Comparison of ENCODE assay signal across 8 mouse cellular contexts in genomic region chr1:78217151-78218034, GRCm38 (mm10). TPM values are rescaled to one million over a fixed set of nuclear protein-coding genes. Genes with fewer than 3 reads are reported as not detected.
DNase-seq lines count a peak whose midpoint lies in the region; ATAC-seq and TF ChIP-seq lines count a peak whose summit lies in the region.

No protein-coding gene starts in this region.

- H3K4me2 ChIP-seq in lung, embryonic 14.5 days, result peak overlapping the region; percentile 91
- peak overlapping the region; percentile 99 for H3K4me2 ChIP-seq in heart, embryonic 16.5 days (ENCODE audit: low read depth, low read length)
- H3K4me2 ChIP-seq in liver, embryonic 14.5 days (ENCODE audit: low read depth), result peak overlapping the region; percentile 47
- H3K4me2 ChIP-seq in stomach, embryonic 16.5 days (ENCODE audit: low read depth, low read length), result peak overlapping the region; percentile 98

- no peak for TF ChIP-seq EP300 in liver, embryonic 14.5 days (IDR thresholded peaks at IDR 0.05; ENCODE audit: low read depth)

- peak; percentile 59 for DNase-seq in lung, embryonic 14.5 days
- DNase-seq in lung, postnatal 14 days, result no peak
- DNase-seq in embryo, embryonic 10.5 days (ENCODE audit: low spot score), result peak; percentile 56
- no peak for DNase-seq in liver, embryonic 14.5 days (ENCODE audit: low read depth in 3 of 3, low spot score in 3 of 3)
- no peak for DNase-seq in layer of hippocampus, postnatal 14 days (ENCODE audit: low spot score in 2 of 2)

- under 1% methylated on average over 74 of the region's 79 CpGs for WGBS in lung, embryonic 14.5 days
- WGBS in heart, embryonic 16.5 days, result under 1% methylated on average over 73 of the region's 79 CpGs
- WGBS in liver, embryonic 14.5 days (ENCODE audit: insufficient replicate concordance), result 1% methylated on average over 75 of the region's 79 CpGs
- under 1% methylated on average over 77 of the region's 79 CpGs for WGBS in stomach, embryonic 16.5 days

- H3K9ac ChIP-seq in lung, embryonic 14.5 days, result peak overlapping the region; percentile 38
- H3K9ac ChIP-seq in heart, embryonic 16.5 days (ENCODE audit: low read length), result peak overlapping the region; percentile 67
- no peak overlapping the region for H3K9ac ChIP-seq in liver, embryonic 14.5 days (replicated peaks)
- peak overlapping the region; percentile 64 for H3K9ac ChIP-seq in stomach, embryonic 16.5 days (ENCODE audit: low read length)

- peak; percentile 36; the same call in 1 of the 2 replicates for ATAC-seq in lung, embryonic 14.5 days (ENCODE audit: insufficient read depth)
- ATAC-seq in heart, embryonic 16.5 days (replicated peaks; ENCODE audit: extremely low read depth, insufficient read depth, low FRiP score), result peak; percentile 70; the same call in 1 of the 2 replicates
- ATAC-seq in liver, embryonic 14.5 days (ENCODE audit: insufficient read depth), result no peak
- peak; percentile 61; the same call in 1 of the 2 replicates for ATAC-seq in stomach, embryonic 16.5 days (ENCODE audit: insufficient read depth, low FRiP score)
- ATAC-seq in monocyte, adult 5-6 weeks (replicated peaks; ENCODE audit: insufficient number of reproducible peaks, low FRiP score, low TSS enrichment, poor library complexity, severe bottlenecking), result no peak

- no peaks in the 10 kb centered on the region for H3K36me3 ChIP-seq in lung, embryonic 14.5 days (ENCODE audit: insufficient read depth)
- H3K36me3 ChIP-seq in heart, embryonic 16.5 days (ENCODE audit: control insufficient read depth, insufficient read depth), result no peaks in the 10 kb centered on the region
- no peaks in the 10 kb centered on the region for H3K36me3 ChIP-seq in liver, embryonic 14.5 days (replicated peaks; ENCODE audit: control insufficient read depth, insufficient read depth, low read depth)
- H3K36me3 ChIP-seq in stomach, embryonic 16.5 days (ENCODE audit: control insufficient read depth, insufficient read depth, low read length), result no peaks in the 10 kb centered on the region

- peak; percentile 26 for TF ChIP-seq CTCF in lung, embryonic 14.5 days (IDR thresholded peaks at IDR 0.05; ENCODE audit: low read depth)
- no peak for TF ChIP-seq CTCF in liver, embryonic 14.5 days (IDR thresholded peaks at IDR 0.05; ENCODE audit: low read depth)

- peaks cover 89% of the 10 kb centered on the region for H3K27me3 ChIP-seq in lung, embryonic 14.5 days (ENCODE audit: insufficient read depth, low read length)
- H3K27me3 ChIP-seq in heart, embryonic 16.5 days (ENCODE audit: control insufficient read depth, insufficient read depth, low read length), result peaks cover 76% of the 10 kb centered on the region
- peaks cover 68% of the 10 kb centered on the region for H3K27me3 ChIP-seq in liver, embryonic 14.5 days (ENCODE audit: control insufficient read depth, insufficient read depth, low read length)
- peaks cover 85% of the 10 kb centered on the region for H3K27me3 ChIP-seq in stomach, embryonic 16.5 days (ENCODE audit: control insufficient read depth, insufficient read depth, low read length)

- no peak overlapping the region for H3K27ac ChIP-seq in lung, embryonic 14.5 days (ENCODE audit: low read depth)
- H3K27ac ChIP-seq in heart, embryonic 16.5 days (ENCODE audit: low read length), result no peak overlapping the region
- no peak overlapping the region for H3K27ac ChIP-seq in liver, embryonic 14.5 days
- H3K27ac ChIP-seq in stomach, embryonic 16.5 days (ENCODE audit: low read length), result no peak overlapping the region

- H3K4me1 ChIP-seq in lung, embryonic 14.5 days (ENCODE audit: insufficient read depth), result no peaks in the 10 kb centered on the region; the same call in 1 of the 2 replicates
- H3K4me1 ChIP-seq in heart, embryonic 16.5 days (ENCODE audit: control insufficient read depth, insufficient read depth, low read length), result peaks cover 11% of the 10 kb centered on the region
- H3K4me1 ChIP-seq in liver, embryonic 14.5 days (replicated peaks; ENCODE audit: control insufficient read depth in 2 of 2, insufficient read depth in 2 of 2, low read length in 1 of 2), result no peaks in the 10 kb centered on the region
- H3K4me1 ChIP-seq in stomach, embryonic 16.5 days (ENCODE audit: control insufficient read depth, insufficient read depth, low read length), result peaks cover 21% of the 10 kb centered on the region

- peak overlapping the region; percentile 54 for H3K4me3 ChIP-seq in lung, embryonic 14.5 days (ENCODE audit: low read depth, low read length)
- H3K4me3 ChIP-seq in heart, embryonic 16.5 days (ENCODE audit: low read length), result peak overlapping the region; percentile 69
- peak overlapping the region in 1 of 2 experiments; percentile 19; a peak in 2 of 4 replicates for H3K4me3 ChIP-seq in liver, embryonic 14.5 days (ENCODE audit: insufficient read depth in 1 of 2, low read depth in 2 of 2, low read length in 2 of 2)
- H3K4me3 ChIP-seq in stomach, embryonic 16.5 days (replicated peaks; ENCODE audit: low read length), result peak overlapping the region; percentile 49

- H3K9me3 ChIP-seq in lung, embryonic 14.5 days (ENCODE audit: low read depth, low read length), result no peaks in the 10 kb centered on the region
- H3K9me3 ChIP-seq in heart, embryonic 16.5 days (replicated peaks; ENCODE audit: control insufficient read depth, low read length), result no peaks in the 10 kb centered on the region
- H3K9me3 ChIP-seq in liver, embryonic 14.5 days (ENCODE audit: control insufficient read depth, low read length), result no peaks in the 10 kb centered on the region
- no peaks in the 10 kb centered on the region for H3K9me3 ChIP-seq in stomach, embryonic 16.5 days (replicated peaks; ENCODE audit: control insufficient read depth, low read length)

RNA-seq across cellular contexts. Expression of gene Pax3, which starts 20.5 kb away (rescaled TPM):
- polyA plus RNA-seq in lung, embryonic 14.5 days (2014; fragmentation: Nextera tagmentation; extraction: Ambion mirVana), result 0.07 TPM in 1 of 2 replicates, not detected in the other
- 0.04 and 0.12 TPM in 2 replicates for polyA plus RNA-seq in heart, embryonic 16.5 days (2015; fragmentation: Nextera tagmentation; extraction: Ambion mirVana)
- 0.01 TPM in 1 of 2 replicates, not detected in the other for polyA plus RNA-seq in liver, embryonic 14.5 days (2012; rRNA removed)
- not detected in 2 replicates for polyA plus RNA-seq in liver, embryonic 14.5 days (2014; fragmentation: Nextera tagmentation; extraction: Ambion mirVana)
- polyA plus RNA-seq in stomach, embryonic 16.5 days (2015; fragmentation: Nextera tagmentation; extraction: Ambion mirVana), result 0.09 and 0.12 TPM in 2 replicates
- total RNA-seq in layer of hippocampus, postnatal 14 days (2021), result not detected
- total RNA-seq in monocyte, adult 5-6 weeks (2017), result not detected in 3 replicates

Comparison
In these comparisons a context has a peak if more than half of its experiments do, and no peak if none do; other contexts are left out.
1. DNase-seq: peak in lung, embryonic 14.5 days (single experiment) and embryo, embryonic 10.5 days (single experiment); none in lung, postnatal 14 days (single experiment), liver, embryonic 14.5 days (0 of 3) and layer of hippocampus, postnatal 14 days (0 of 2).
2. ATAC-seq: peak in lung, embryonic 14.5 days (single experiment), heart, embryonic 16.5 days (single experiment) and stomach, embryonic 16.5 days (single experiment); none in liver, embryonic 14.5 days (single experiment) and monocyte, adult 5-6 weeks (single experiment).
3. H3K4me2 ChIP-seq: peak in every context shown above with its lines; median percentile 99 in heart, embryonic 16.5 days; 98 in stomach, embryonic 16.5 days; 91 in lung, embryonic 14.5 days; 47 in liver, embryonic 14.5 days.